Mouse (Mus musculus): ENCODE measurements at regions not wholly inside any gene's neighbourhood (a gene's known extent, or its start where the extent isn't known, plus 50 kb on each side); places are given as distances from the start of the nearest gene placed in this dataset.

DNA sequence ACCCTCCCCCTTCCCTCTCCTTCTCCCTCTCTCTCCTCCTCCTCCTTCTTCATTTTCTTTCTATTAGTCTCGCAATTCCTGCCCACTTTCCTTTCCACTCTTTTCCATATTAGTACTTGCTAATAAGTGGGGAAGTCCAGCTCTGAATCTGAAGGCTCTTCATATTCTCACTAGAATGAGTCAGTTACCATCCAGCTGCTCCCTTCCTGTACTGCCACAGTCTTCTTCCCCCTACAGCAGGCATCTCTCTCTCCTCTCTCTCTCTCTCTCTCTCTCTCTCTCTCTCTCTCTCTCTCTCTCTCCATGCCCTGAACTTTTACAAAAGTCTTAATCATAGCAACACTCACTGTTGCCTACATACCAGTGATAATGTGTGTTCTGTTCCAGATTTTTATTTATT, 226.6 kb upstream of the Pter start:
- no peak for DNase-seq (ENCODE audit: low spot score)

DNA sequence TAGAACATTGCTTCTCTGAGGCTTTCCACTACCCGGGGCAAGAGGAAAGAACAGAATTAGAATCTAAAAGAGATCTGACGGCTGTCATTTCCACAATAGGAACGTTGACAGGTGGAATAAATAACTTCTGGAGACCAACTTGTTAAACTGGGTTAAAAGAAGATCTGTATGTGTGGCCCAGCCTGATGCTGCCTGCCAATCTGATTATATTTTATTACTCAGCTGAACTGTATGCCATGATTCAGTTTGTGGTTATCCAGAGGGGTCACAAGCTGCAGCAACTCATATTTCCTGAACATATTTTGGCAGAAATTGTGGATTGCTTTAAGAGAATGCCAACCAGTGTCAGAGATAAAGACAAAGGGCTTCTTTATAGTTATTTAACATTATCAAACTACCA, 224.5 kb upstream of the Pter start:
- DNase-seq (ENCODE audit: low spot score), result no peak

GRCm38 (mm10) chr2:12707514-12707913, 216.3 kb upstream of the Pter start:
- DNase-seq (ENCODE audit: low spot score), result no peak

DNA sequence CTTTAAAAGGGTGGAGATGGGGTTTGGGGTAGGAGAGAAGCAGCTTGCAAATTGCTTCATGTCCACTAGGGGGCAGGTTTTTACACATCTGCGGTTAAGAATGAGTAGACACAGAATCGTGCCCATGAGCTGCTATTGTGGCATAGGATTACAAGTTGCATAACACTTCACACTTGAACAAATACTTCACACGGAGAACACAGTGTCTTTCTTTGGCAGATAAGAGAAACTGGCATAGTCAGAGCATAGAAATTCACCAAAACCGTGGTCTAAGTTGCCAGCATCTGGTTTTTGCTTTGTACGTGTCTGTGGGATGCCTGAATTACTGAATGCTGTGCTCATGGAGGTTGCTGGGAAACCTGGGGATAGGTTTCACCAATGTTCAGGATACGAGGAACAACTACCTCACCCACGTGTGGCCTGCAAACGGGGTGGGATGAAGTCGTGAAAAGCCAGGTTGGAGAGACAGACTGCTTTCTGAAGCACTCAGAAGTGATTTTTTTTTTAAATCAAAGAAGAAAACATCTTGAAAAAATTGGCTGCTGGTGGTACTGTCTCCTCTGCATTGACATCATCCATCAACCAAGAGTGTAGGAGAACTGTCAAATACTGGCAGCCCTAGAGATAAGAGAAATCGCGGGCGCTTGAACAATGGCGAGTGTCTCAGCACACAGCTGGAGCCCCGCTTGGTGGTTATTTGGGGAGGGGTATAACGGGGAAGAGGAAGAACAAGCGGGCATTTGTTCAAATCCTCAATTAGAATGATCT, 214.5 kb upstream of the Pter start:
- peak; percentile 26 for DNase-seq (ENCODE audit: low spot score)

- DNase-seq (ENCODE audit: low spot score), result no peak
Observed at GRCm38 (mm10) chr2:12709924-12710240, 214.0 kb upstream of the Pter start.

DNA sequence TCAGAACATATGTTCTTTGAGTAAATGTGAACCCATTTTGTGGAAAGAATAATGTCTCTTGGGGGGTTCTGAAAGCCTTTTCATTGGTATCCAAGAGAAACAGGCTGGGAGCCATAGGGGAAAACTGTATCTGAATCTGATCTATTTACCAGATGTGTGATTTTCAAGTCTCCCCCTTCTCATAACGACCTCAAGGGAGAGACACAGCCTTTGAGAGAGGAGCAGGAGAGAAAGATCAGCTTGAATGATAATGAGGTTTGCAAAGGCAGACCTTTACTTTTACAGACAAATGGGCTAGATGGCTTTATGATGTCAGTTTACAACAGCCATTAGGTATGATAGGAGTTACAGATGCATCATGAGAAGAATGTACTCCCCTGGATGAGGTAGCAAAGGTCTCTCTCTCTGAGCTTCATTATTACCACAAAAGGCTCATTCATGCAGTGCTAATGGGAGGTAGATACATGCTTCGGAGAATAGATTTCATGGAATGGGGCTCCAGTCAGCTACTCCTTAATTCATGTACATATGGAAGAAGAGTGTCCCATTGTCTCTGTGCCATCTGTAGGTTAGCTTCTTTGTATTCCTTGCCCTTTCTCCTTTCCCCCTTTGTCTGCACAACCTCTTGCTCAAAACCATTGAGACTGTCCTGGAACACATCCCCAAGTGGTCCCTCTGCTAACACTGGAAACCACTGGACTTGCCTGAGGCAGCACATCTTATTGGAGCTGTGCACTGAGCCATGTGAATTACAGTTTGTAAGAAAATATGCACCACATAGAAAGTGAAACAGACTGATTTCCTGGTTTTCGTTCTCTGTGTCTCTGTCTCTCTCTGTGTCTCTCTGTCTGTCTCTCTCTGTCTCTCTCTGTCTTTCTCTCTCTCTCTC, 207.5 kb upstream of the Pter start:
- DNase-seq (ENCODE audit: low spot score), result no peak

GRCm38 (mm10) chr2:12729251-12729650, 194.6 kb upstream of the Pter start:
- DNase-seq (ENCODE audit: low spot score), result no peak

DNA sequence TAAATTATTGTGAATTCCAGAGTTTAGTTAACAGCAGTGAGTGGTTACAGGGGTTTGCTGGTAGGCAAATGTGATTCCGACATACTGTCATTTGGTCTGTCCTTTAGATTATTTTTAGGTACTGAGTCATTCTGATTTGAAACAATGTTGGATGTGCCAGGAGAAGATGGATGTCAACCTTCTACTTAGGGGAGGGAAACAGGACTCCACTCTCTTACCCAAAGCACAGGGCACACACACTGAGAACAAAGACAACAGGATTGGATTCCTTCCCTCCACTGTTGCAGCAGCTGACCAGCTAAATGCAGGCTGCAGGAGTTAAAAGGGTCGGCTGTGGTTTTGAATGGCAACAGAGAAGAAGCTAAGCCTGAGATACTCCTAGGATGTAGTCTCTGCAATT, 186.7 kb upstream of the Pter start:
- no peak for DNase-seq (ENCODE audit: low spot score)

DNA sequence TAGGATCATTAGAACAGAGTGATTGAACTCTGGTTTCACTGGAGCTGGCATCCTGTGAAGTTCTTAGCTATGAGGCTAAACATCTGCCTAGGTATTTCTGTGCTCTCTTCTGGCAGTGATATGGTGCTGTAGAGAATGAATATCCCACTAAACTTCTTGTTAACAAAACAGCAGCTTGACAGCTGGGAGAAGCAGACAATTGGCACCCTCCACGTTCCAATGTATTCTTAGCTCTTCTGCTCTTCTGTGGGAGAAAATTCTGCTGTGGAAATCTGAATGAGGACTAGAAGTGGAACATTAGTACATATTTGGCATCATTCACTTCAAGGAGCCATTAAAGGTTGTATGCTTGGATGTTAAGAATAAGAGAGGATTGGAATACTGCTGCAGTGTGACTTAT, 177.0 kb upstream of the Pter start:
- no peak for DNase-seq (ENCODE audit: low spot score)

- DNase-seq (ENCODE audit: low spot score), result no peak
Observed at GRCm38 (mm10) chr2:12758816-12759215, 165.0 kb upstream of the Pter start.

DNA sequence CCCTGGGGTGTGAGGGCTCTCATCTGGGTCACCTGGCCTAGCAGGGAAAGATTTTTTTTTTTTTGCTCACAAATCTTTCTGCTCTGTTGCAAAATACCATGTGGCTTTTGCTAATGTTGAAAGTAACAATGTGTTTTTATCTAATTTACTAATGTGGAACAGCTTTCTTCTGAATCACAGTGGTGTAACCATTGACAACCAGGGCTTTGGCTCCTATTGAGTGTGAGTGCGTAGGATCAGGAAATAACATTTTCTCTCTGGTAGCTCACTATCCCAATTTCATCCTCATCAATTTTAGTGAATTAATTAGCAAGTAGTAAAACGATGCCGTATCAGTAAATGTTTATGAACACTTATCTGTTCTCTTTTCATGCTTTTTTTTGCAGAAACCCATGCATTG, 163.9 kb upstream of the Pter start:
- no peak for DNase-seq (ENCODE audit: low spot score)

DNA sequence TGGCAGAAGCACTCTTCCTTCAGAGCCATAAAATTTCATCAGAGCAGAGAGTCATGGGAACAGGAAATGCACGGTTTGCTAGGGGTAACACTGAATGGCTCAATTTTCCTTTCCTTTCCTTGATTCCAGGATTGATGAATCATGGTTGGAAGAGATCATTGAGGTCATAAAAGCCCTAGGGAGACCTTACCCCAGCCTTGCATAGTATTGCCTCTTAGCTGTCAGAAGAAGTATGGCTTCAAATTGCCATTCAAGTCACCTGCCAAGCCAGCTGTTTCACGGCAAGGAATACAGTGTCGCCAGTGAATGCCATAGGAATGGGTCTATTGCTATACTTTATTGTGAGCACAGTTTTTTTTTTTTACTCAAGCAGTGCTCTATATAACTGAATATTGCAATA, 162.4 kb upstream of the Pter start:
- DNase-seq (ENCODE audit: low spot score), result no peak

GRCm38 (mm10) chr2:12764510-12764909, 159.3 kb upstream of the Pter start:
- DNase-seq (ENCODE audit: low spot score), result no peak

DNA sequence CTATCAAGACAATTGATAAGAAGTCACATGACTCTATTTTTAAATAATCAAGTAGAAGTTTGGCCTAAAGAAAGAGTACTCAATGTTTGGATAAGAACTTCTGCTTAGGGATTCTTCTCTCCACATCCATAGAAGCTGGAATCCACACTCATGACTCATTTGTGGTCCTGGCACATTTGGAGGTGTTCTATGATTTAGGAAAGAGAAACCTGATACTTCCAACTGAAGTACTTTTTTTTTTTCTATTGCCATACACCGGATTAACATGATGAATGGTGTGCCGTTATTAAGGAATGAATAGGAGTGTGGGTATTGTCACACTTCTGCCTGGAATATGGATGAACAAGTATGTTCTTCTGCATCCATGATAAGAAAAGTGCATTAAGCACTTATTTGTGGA, 158.5 kb upstream of the Pter start:
- no peak for DNase-seq (ENCODE audit: low spot score)

DNA sequence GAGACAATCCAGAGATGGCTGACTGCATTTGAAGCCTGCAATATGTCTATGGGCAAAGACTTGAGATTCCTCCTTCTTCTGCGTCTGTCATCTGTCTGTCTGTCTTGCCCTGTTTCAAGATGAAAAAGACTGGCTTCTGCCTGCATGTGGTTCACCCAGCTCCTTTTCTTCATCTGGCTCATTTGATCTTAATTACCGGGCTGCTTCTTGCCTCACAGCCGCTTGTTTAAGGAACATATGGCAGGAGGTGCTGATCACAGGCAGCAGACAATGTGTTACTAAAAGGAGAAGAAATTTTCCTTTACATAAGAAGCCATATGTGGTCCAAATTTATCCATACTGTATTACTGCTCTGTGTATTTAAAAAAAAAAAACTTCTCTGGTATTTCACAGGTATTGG, 147.0 kb upstream of the Pter start:
- no peak for DNase-seq (ENCODE audit: low spot score)

GRCm38 (mm10) chr2:12777696-12778095, 146.1 kb upstream of the Pter start:
- no peak for DNase-seq (ENCODE audit: low spot score)

- DNase-seq (ENCODE audit: low spot score), result no peak
Observed at GRCm38 (mm10) chr2:12792596-12792995, 131.2 kb upstream of the Pter start.

GRCm38 (mm10) chr2:12797615-12798169, 126.1 kb upstream of the Pter start:
- no peak for DNase-seq (ENCODE audit: low spot score)

- DNase-seq (ENCODE audit: low spot score), result no peak
Observed at GRCm38 (mm10) chr2:12799153-12799925, 124.5 kb upstream of the Pter start.

DNA sequence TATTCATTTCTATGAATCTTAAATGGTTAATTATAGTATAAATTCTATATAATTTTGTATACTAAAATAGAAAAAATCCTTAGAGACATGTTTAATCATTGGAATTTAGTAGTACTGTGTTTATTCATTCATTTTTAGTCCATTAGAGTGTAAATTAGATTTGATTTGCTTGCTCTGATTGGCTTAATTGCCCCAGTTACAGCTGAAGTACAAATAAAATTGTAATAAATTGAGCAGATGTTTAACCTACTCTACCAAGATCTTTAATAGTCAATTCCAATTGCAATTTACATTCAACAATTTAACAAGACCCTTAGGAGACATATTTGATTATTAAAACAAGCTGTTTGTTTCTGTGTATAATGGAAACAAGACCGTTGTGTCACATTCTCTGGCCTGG, 121.2 kb upstream of the Pter start:
- no peak for DNase-seq (ENCODE audit: low spot score)

- DNase-seq (ENCODE audit: low spot score), result no peak
Observed at GRCm38 (mm10) chr2:12805096-12805495, 118.7 kb upstream of the Pter start.

GRCm38 (mm10) chr2:12808466-12808865, 115.4 kb upstream of the Pter start:
- no peak for DNase-seq (ENCODE audit: low spot score)

DNA sequence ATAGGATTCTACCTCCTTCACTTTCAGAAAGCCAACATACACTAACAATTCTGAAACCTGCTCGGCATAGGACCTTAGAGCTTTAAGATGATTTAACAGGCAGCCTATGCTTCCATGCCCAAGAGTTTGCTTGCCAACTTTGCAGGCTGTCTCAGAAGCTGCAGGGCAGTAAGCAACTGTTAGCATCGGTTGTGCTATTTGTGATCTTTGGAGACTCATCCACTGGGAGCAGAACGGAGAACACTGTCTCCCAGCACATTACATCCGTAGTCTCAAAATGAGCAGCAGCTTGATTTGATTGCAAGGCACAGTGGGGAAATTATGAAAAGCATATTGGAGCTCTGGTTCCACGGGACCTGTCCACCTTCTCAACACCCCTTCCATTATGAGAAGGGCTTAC, 108.5 kb upstream of the Pter start:
- DNase-seq (ENCODE audit: low spot score), result no peak

Data from ovary, postnatal 14 days (tissue).